Mouse (Mus musculus) lung, embryonic 16.5 days (tissue): ENCODE results near the gene Gadl1. TPM values are rescaled to one million over a fixed set of nuclear protein-coding genes. Genes with fewer than 3 reads are reported as not detected.

Experiments used
- ATAC-seq: fragments of 200-750 bp; cut with Nextera tagmentation; 2 replicates; pipeline ENCODE4 v1.8.0; 2017; ENCODE audit warnings: low read depth, mild to moderate bottlenecking, moderate library complexity
- H3K27ac ChIP-seq: fragments of 300-500 bp; sonication (generic); 2 replicates; pipeline ENCODE4 v1.5.1; 2014; ENCODE audit warnings: mild to moderate bottlenecking, control low read depth, low read length
- H3K27me3 ChIP-seq: fragments of 300-500 bp; sonication (generic); 2 replicates; pipeline ENCODE4 v1.6.1; 2014; ENCODE audit warnings: low read depth, low read length, mixed read lengths; ENCODE audit not compliant: control insufficient read depth, insufficient read depth
- H3K36me3 ChIP-seq: fragments of 300-500 bp; sonication (generic); 2 replicates; pipeline ENCODE4 v1.6.1; 2014; ENCODE audit warnings: low read length; ENCODE audit not compliant: control insufficient read depth, insufficient read depth
- H3K4me1 ChIP-seq: fragments of 300-500 bp; sonication (generic); replicated peaks from 2 replicates; pipeline ENCODE4 v1.6.1; 2014; ENCODE audit warnings: low read length, mixed read lengths; ENCODE audit not compliant: control insufficient read depth, insufficient read depth
- H3K4me2 ChIP-seq: fragments of 300-500 bp; sonication (generic); 2 replicates; pipeline ENCODE4 v1.6.1; 2014; ENCODE audit warnings: low read depth, low read length, control low read depth
- H3K4me3 ChIP-seq: fragments of 300-500 bp; sonication (generic); 2 replicates; pipeline ENCODE4 v1.5.1; 2014; ENCODE audit warnings: mild to moderate bottlenecking, low read length, control low read depth
- H3K9ac ChIP-seq: fragments of 300-500 bp; sonication (generic); 2 replicates; pipeline ENCODE4 v1.6.1; 2014; ENCODE audit warnings: low read length, control low read depth
- H3K9me3 ChIP-seq: fragments of 300-500 bp; sonication (generic); 2 replicates; pipeline ENCODE4 v1.6.1; 2016; ENCODE audit warnings: low read length; ENCODE audit not compliant: control insufficient read depth
- WGBS: fragments of 180-500 bp; shearing (Covaris S2); extraction: QIAGEN DNeasy Blood & Tissue Kit; methylation state at CpG from one replicate; pipeline ENCODE4 v1.1.7; 2014; 5-methylcytosine and 5-hydroxymethylcytosine counted together
- polyA plus RNA-seq: library from polyadenylated mRNA; unstranded; fragments of >200 nt; fragmentation: Nextera tagmentation; extraction: Ambion mirVana; gene quantifications from 2 replicates; pipeline ENCODE4 v1.2.1, GENCODE M21; 2015

The Gadl1 gene
- polyA plus RNA-seq, 1 experiment from 2014 or later, result 0.75 TPM

DNA sequence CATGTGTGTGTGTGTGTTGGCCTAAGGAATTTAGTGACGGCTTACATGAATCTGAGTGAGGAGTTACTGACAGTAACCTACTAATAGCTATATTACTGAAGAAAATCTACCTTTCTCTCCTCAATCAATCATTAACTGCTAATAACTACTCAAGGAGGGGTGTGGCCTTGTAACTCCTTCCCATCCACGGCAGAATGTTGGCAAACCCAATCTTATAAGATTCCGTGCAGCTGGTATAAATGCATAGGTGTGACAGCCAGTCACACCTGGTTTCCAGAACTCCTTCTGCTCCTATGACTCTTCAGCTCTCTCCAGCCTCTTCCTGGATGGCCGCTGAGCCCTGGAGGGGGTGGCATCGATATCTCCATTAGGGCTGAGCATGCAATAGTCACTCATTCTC lies 25.8 kb upstream of the Gadl1 start:
- Histone ChIP-seq H3K27ac (no peak overlapping the region), H3K4me3 (no peak overlapping the region), H3K36me3 (no peaks in the 10 kb centered on the region), H3K4me2 (no peak overlapping the region), H3K27me3 (no peaks in the 10 kb centered on the region), H3K4me1 (no peaks in the 10 kb centered on the region), H3K9ac (no peak overlapping the region), H3K9me3 (no peaks in the 10 kb centered on the region)
- ATAC-seq, result no peak
- 62% methylated on average over 5 of the region's 5 CpGs for WGBS

DNA sequence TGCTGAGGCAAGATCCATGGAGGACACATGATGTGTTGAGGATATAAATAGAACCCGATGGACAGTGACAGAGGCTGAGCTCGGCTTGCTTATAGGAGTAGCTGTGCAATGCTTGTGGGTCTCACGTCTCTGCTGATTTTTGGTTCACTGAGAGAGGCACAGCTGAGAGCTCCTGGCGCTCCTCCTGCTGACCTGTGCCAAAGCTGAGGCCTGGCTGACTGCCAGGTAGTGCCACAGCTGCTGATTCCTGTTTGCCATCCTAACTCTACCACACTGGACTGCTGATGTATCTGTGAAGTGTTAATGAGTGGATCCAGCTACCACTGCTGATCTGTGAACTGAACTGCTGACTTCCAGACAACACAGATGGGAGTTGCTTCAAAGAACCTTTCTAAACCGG lies 21.7 kb upstream of the Gadl1 start:
- Histone ChIP-seq H3K36me3 (no peaks in the 10 kb centered on the region), H3K9me3 (no peaks in the 10 kb centered on the region), H3K4me2 (no peak overlapping the region), H3K27me3 (no peaks in the 10 kb centered on the region), H3K4me3 (no peak overlapping the region), H3K9ac (no peak overlapping the region), H3K27ac (no peak overlapping the region), H3K4me1 (no peaks in the 10 kb centered on the region)
- no peak for ATAC-seq
- 76% methylated on average over 5 of the region's 5 CpGs for WGBS

DNA sequence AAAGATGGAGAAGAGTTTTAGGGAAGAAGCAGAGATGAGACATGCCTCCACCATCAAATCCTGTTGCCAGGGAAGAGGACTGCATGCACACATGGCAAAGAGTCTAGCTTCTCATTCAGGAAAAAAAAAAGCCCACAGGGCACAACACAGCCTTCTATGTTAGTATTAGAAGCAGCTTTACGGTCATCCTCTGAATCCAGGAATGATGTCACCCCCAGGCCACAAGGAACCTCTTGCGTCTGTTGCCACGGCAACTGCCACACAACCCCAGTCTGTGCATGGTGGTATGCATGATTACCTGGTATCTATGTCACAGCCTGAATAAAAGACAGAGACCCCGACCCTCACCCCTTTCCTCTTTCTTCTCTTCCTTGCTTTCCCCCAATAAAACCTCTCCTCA lies 16.1 kb upstream of the Gadl1 start:
- no peak for ATAC-seq
- no peak overlapping the region for H3K4me2 ChIP-seq
- H3K4me1 ChIP-seq, result no peaks in the 10 kb centered on the region
- no peaks in the 10 kb centered on the region for H3K36me3 ChIP-seq
- WGBS, result 67% methylated on average over 4 of the region's 4 CpGs
- peaks cover 7% of the 10 kb centered on the region; the same call in 1 of the 2 replicates for H3K9me3 ChIP-seq
- no peak overlapping the region for H3K9ac ChIP-seq
- no peak overlapping the region for H3K27ac ChIP-seq
- H3K27me3 ChIP-seq, result no peaks in the 10 kb centered on the region
- H3K4me3 ChIP-seq, result no peak overlapping the region

DNA sequence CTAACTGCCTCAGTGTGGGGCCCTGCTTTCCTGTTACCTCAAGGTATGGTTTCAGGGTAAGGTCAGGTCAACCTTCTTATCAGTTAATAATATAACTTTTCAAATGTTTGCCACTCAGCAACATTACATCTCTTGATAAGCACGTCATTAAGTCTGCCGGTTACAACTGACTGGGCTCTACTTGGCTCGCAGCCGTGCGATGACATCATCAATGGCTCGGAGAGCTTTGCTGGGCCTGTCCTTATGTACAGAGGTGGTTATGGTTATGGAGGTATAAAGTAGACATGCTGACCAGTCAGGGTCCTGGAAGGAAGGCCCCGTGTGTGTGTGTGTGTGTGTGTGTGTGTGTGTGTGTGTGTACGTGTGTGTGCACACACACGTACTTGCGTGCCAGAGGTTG lies 15.3 kb upstream of the Gadl1 start:
- Histone ChIP-seq H3K9me3 (peaks cover 7% of the 10 kb centered on the region; the same call in 1 of the 2 replicates), H3K27ac (no peak overlapping the region), H3K4me2 (no peak overlapping the region), H3K36me3 (no peaks in the 10 kb centered on the region), H3K4me3 (no peak overlapping the region), H3K4me1 (no peaks in the 10 kb centered on the region), H3K9ac (no peak overlapping the region), H3K27me3 (no peaks in the 10 kb centered on the region)
- WGBS, result 65% methylated on average over 10 of the region's 10 CpGs
- peak; percentile 36; the same call in 1 of the 2 replicates for ATAC-seq

- Histone ChIP-seq H3K27ac (no peak overlapping the region), H3K4me2 (0 out of 2 replicates have a peak overlapping the region, but pooled peaks have one; percentile 18), H3K27me3 (no peaks in the 10 kb centered on the region), H3K4me3 (no peak overlapping the region), H3K9ac (0 out of 2 replicates have a peak overlapping the region, but pooled peaks have one; percentile 20), H3K9me3 (no peaks in the 10 kb centered on the region), H3K36me3 (no peaks in the 10 kb centered on the region), H3K4me1 (no peaks in the 10 kb centered on the region)
- WGBS, result 10% methylated on average over 15 of the region's 15 CpGs
- no peak for ATAC-seq
Observed at GRCm38 (mm10) chr9:115908325-115908724, 930 bp upstream of the Gadl1 start.

DNA sequence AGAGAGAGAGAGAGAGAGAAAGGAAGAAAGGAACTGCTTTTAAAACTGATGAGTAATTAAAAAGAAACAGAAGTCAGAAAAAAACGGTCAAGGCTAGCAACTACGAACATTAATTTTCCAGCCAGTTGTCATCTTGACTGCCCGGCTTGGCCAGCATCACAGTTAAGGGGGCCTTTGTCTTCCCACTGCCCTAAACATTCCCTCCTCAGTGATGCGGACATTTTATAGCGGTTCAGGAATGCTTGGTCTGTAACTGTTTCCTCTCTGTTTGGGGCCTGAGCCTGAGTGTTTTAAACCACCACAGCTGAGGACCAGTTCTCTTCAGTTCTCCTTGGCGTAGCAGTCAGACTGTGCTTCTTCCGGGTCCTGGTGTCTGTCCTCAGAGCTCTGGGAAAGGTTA lies 4.8 kb downstream of the Gadl1 start:
- no peak overlapping the region for H3K4me3 ChIP-seq
- 42% methylated on average over 7 of the region's 7 CpGs for WGBS
- no peak overlapping the region for H3K9ac ChIP-seq
- no peak overlapping the region for H3K4me2 ChIP-seq
- no peak overlapping the region for H3K27ac ChIP-seq
- H3K4me1 ChIP-seq, result no peaks in the 10 kb centered on the region
- no peaks in the 10 kb centered on the region for H3K27me3 ChIP-seq
- no peaks in the 10 kb centered on the region for H3K9me3 ChIP-seq
- ATAC-seq, result no peak
- no peaks in the 10 kb centered on the region for H3K36me3 ChIP-seq

DNA sequence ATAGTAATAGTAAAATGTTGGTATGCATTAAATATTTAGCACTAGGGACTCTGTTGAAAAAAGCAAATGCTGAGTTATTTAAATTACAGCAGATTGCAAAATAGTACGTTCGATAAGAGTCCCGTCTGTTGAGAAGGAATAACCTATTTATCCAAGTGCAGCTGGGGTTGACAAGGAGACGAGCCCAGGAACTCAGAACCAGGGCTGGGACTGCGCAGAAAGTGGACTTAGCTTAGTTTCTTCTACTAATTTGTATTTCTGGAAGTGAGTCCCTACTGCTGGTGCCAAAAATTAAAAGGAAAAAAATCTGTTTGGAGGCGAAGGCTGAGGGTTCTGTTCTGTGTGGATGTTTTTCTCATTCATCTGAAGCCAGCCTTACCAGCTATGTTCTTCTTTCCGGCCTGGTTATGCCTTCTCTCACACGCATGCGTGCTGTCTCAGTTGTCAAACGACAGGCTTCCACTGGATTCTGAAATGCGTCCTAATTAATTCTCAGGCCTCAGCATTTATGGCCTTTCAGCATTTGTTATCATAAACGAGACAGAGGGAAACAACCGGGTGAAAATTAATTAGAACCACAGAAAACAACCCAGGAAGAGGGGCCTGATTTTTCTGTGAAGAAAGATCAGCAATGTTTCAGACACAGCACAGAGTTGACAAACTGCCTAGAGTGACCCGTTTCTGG lies 6.5 kb downstream of the Gadl1 start:
- Histone ChIP-seq H3K9ac (no peak overlapping the region), H3K4me1 (no peaks in the 10 kb centered on the region), H3K9me3 (no peaks in the 10 kb centered on the region), H3K27ac (peak overlapping the region; percentile 12; the same call in 1 of the 2 replicates), H3K36me3 (no peaks in the 10 kb centered on the region), H3K4me2 (no peak overlapping the region), H3K27me3 (no peaks in the 10 kb centered on the region), H3K4me3 (no peak overlapping the region)
- 45% methylated on average over 14 of the region's 14 CpGs for WGBS
- ATAC-seq, result peak; percentile 64

DNA sequence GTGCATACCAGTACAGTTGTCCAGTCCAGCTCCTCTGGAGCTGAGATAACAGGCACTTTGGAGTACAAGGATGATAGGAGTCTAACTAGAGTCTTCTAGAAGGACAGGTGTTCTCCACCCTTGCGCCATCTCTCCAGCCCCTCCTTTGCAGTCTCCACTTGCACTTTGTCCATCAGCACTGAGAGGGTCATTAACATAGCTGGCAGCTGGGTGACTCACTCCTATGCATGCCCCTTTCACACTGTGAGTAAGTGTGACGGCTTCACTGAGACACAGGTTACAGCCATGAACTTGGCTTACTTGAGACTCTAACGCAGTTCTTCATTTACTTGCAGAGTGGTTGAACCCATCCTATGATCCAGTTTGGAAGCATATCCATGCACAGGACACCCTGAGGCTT lies 10.5 kb downstream of the Gadl1 start:
- ATAC-seq, result no peak
- no peak overlapping the region for H3K27ac ChIP-seq
- no peak overlapping the region for H3K9ac ChIP-seq
- H3K4me2 ChIP-seq, result no peak overlapping the region
- H3K4me3 ChIP-seq, result no peak overlapping the region
- no peaks in the 10 kb centered on the region for H3K27me3 ChIP-seq
- H3K4me1 ChIP-seq, result no peaks in the 10 kb centered on the region
- H3K36me3 ChIP-seq, result no peaks in the 10 kb centered on the region
- H3K9me3 ChIP-seq, result no peaks in the 10 kb centered on the region
- 83% methylated on average over 3 of the region's 3 CpGs for WGBS

- Histone ChIP-seq H3K4me1 (no peaks in the 10 kb centered on the region), H3K4me3 (no peak overlapping the region), H3K9ac (no peak overlapping the region), H3K27me3 (no peaks in the 10 kb centered on the region), H3K27ac (no peak overlapping the region), H3K4me2 (no peak overlapping the region), H3K36me3 (no peaks in the 10 kb centered on the region), H3K9me3 (no peaks in the 10 kb centered on the region)
- no peak for ATAC-seq
- WGBS, result 87% methylated on average over 10 of the region's 10 CpGs
Observed at GRCm38 (mm10) chr9:115922662-115923061, 13.4 kb downstream of the Gadl1 start.
